Mouse (Mus musculus): ENCODE results near the gene Dpagt1. TPM values are rescaled to one million over a fixed set of nuclear protein-coding genes. Genes with fewer than 3 reads are reported as not detected.
"Not testable (repeated sequence)": the region's sequence is repeated elsewhere in the genome, so short reads cannot be mapped to it uniquely, and the experiment has no call there.

Dpagt1 gene
- 150 TPM in 1 of 2 replicates, not detected in the other for polyA plus RNA-seq (2012; ENCODE audit: insufficient read depth, insufficient read length, low replicate concordance, missing spikeins)

DNA sequence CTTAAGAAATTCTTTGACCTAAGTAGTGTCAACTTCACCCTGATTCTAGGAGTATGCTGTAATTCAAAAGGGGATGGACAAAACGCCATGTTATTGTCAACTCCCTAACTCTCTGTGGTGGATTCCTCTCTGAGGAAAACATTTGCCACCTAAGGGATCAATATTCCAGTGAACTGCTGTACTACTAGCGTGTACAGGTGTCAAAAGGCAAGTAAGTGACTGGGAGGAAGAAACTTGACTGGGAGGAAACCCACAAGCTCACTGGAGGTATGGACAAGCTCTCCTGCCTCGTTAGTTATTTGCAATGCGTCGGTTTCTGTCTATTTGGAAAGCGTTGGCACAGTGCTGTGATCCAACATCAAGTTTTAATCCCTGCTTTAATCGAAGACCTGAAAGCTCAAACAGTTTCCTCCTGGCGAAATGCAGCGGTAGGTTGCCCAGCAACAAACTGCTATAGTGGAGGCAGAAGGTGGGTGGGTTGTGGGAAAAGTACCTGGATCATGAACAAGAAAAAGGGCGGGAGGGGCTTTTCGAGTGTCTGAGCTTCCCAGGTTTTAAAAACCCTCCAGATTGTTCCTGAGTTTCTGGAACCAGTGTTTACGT lies at the start of gene Dpagt1:
TSS of gene Dpagt1 (plus strand) at position 252 of the 603 bp plus-strand sequence.
- Histone ChIP-seq H3K4me1 (ENCODE audit: control insufficient read depth, insufficient read depth, low read length) (peaks cover 8% of the 10 kb centered on the region), H3K27ac (ENCODE audit: insufficient read depth, low read depth, low read length) (peak within 1 kb of the TSS; percentile 84), H3K4me3 (ENCODE audit: insufficient read depth, low read depth, low read length) (peak within 1 kb of the TSS; percentile 78)
- 2% methylated on average over 12 of the region's 12 CpGs for WGBS
- TF ChIP-seq CTCF (IDR thresholded peaks at IDR 0.05; ENCODE audit: insufficient read depth, low read depth, low read length) (no peak), POLR2A (IDR thresholded peaks at IDR 0.05; ENCODE audit: insufficient read depth, low read depth, low read length) (no peak)

DNA sequence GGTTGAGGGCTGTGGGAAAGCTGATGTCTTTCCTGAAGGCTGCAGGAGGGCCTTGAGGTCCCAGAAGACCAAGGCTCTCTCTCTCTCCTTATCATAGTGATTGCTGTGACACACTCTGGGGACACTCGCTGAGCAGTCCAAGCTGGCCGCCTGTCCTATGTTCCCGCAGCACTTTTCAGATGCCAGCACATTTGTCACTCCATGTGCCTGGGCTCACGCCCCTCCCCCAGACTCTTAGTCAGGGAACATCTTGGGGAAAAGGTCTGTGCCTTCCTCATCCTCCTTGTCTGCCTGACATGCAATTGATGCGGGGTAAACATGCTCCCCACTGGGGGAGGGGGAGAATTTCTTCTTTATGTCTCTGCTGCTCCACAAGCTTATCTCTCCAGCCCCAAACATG lies 42.6 kb upstream of the Dpagt1 start:
- 75% methylated on average over 5 of the region's 5 CpGs for WGBS
- H3K4me3 ChIP-seq (ENCODE audit: insufficient read depth, low read depth, low read length) = no peak overlapping the region
- no peak overlapping the region for H3K27ac ChIP-seq (ENCODE audit: insufficient read depth, low read depth, low read length)
- TF ChIP-seq POLR2A (IDR thresholded peaks at IDR 0.05; ENCODE audit: insufficient read depth, low read depth, low read length) (no peak), CTCF (IDR thresholded peaks at IDR 0.05; ENCODE audit: insufficient read depth, low read depth, low read length) (no peak)
- H3K4me1 ChIP-seq (ENCODE audit: control insufficient read depth, insufficient read depth, low read length) = peaks cover 9% of the 10 kb centered on the region; the same call in 1 of the 2 replicates

DNA sequence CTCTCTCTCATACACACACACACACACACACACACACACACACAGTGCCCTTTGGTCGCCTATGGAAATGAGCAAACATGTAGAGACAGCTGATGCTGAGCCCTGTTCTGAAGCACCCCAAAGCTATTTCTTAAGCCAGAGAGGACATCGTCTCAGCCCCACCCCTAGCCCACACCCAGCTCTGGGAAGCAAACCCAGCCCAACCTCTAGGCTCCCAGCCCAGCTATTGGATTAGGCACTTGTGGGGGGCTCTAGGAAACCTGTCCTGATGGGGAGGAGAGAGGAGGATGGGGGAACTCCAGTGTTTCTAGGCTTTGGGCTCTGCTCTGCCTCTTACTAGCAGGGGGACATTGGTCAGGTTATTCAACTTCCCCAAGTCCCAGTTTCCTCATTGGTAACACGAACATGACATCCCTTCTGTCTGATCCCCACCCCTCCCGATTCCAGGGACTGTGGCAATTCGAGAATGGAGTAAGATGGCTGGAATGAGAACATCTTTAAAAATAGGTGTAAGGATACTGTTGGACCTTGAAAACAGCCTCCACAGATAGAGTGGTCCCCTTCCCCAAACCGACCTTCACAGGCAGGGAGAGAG lies 39.5 kb upstream of the Dpagt1 start:
- 15% methylated on average over 6 of the region's 6 CpGs for WGBS
- Histone ChIP-seq H3K27ac (ENCODE audit: insufficient read depth, low read depth, low read length) (no peak overlapping the region), H3K4me1 (ENCODE audit: control insufficient read depth, insufficient read depth, low read length) (peaks cover 14% of the 10 kb centered on the region), H3K4me3 (ENCODE audit: insufficient read depth, low read depth, low read length) (0 out of 2 replicates have a peak overlapping the region, but pooled peaks have one; percentile 10)
- TF ChIP-seq POLR2A (IDR thresholded peaks at IDR 0.05; ENCODE audit: insufficient read depth, low read depth, low read length) (no peak), CTCF (IDR thresholded peaks at IDR 0.05; ENCODE audit: insufficient read depth, low read depth, low read length) (no peak)

DNA sequence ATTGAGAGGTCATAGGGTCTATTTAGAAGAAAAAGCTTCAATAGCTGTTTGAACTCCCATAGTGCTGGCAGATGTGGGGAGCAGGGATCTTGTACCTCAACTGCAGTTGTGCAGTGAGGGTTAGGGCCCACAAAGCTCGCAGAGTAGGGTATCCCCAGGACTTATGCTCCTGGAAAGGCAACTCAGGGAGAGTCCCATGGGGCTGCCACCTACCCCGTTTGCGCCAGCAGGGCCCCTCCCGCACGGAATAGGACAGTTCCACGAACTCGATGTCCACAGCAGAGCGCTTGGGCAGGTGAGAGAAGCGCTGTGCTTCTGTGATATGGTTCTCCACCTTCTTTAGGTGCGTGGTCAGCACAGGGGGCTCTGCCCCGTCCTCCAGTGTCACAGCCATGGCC lies 38.8 kb upstream of the Dpagt1 start:
- 8% methylated on average over 11 of the region's 11 CpGs for WGBS
- TF ChIP-seq POLR2A (IDR thresholded peaks at IDR 0.05; ENCODE audit: insufficient read depth, low read depth, low read length) (no peak), CTCF (IDR thresholded peaks at IDR 0.05; ENCODE audit: insufficient read depth, low read depth, low read length) (no peak)
- Histone ChIP-seq H3K27ac (ENCODE audit: insufficient read depth, low read depth, low read length) (no peak overlapping the region), H3K4me1 (ENCODE audit: control insufficient read depth, insufficient read depth, low read length) (peaks cover 14% of the 10 kb centered on the region), H3K4me3 (ENCODE audit: insufficient read depth, low read depth, low read length) (peak overlapping the region; percentile 93)

DNA sequence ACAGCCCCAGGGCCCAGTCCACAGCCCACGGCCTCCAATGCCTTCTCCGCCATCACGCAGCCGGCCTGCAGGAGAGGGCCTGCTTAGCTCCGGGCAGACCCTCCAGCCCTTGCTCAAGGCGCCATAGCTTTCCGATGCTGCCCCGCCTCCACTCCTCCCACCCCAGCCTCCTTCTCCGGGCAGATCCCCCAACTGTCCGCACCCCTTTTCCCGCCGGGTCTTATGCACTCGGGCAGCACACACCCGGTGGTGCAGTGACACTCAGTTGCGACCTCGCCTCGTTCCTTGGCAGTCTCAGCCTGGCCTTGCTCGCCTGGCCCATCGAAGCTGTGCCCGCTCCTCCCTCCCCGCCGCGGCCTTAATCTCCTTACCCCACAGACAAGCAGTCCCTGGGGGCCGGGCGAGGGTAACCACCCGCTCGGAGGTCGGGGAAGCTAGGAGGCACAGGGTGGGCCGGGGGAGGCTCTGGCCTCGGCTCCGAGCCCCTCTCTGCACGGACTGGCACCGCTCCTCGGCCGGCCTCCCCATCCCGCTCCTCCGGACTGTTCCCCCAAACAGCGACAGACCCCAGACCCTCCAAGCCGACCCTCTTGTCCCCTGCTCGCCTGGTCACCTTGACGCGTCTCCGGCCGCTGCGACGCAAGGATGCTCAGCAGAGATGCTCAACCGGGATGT lies 38.3 kb upstream of the Dpagt1 start:
- no peak for TF ChIP-seq POLR2A (IDR thresholded peaks at IDR 0.05; ENCODE audit: insufficient read depth, low read depth, low read length)
- no peak for TF ChIP-seq CTCF (IDR thresholded peaks at IDR 0.05; ENCODE audit: insufficient read depth, low read depth, low read length)
- H3K27ac ChIP-seq (ENCODE audit: insufficient read depth, low read depth, low read length) = peak overlapping the region; percentile 57
- H3K4me3 ChIP-seq (ENCODE audit: insufficient read depth, low read depth, low read length) = peak overlapping the region; percentile 93
- WGBS = 1% methylated on average over 46 of the region's 47 CpGs
- peaks cover 14% of the 10 kb centered on the region for H3K4me1 ChIP-seq (ENCODE audit: control insufficient read depth, insufficient read depth, low read length)

DNA sequence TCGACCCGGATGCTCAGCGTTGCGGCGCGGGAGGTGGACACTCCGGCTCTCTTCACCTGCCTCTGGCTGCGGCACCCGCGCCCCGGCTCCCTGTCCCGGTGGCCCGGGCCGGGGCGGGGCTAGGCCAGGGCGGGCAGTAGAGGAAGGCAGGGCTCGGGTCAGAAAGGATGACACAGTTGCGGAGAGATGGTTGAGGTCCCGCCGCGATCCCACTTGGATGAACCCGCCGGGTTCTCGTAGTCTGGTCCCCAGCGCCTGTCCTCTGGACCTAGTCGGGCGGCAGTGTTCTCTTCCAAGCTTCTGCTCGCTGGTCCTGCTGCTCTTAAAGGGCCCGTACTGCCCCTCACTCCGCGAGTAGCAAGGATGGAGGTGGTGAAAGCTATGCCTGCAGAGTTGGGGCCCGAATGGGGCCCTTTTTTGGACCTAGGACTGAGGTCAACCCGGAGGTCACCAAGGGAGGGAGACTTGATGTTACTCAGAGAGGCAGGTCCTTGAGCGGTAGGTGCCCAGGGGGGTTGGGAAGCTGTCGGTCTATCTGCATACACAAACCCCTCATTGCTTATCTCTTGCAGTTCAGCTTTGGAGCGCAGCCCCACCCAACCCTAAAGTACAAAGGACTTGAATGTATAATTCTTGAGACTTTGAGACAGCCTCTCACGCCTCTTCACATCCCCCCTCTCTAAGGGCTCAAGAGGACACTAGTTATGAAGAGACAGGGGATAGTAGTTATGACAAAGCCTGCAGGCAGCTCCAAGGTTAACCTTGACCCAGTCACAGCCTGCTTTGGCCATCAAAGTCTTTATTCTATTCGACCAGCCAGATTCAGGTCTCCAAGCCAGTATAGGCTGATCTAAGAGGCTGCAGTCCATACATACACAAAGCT lies 37.5 kb upstream of the Dpagt1 start, which contains the start of gene Abcg4:
TSS of gene Abcg4 (minus strand) at position 540 of the 883 bp plus-strand sequence.
- under 1% methylated on average over 38 of the region's 38 CpGs for WGBS

DNA sequence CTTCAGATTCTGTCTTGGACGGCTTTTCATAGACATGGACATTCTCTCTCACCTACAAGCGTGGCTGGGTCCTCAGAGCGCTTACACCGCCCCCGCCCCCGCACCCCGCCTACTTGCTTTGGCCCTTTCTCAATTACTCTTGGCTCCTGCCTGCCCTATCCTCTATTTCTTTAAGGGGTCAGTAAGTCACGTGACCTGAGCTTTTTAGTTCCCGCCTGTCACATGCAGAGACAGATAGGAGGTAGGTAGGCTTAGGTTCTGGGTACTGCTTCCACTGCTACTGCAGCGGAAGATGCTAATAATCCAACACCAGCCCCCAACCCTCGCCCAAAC lies 36.9 kb upstream of the Dpagt1 start:
- Histone ChIP-seq H3K4me1 (ENCODE audit: control insufficient read depth, insufficient read depth, low read length) (peaks cover 14% of the 10 kb centered on the region), H3K27ac (ENCODE audit: insufficient read depth, low read depth, low read length) (0 out of 2 replicates have a peak overlapping the region, but pooled peaks have one; percentile 5), H3K4me3 (ENCODE audit: insufficient read depth, low read depth, low read length) (no peak overlapping the region)
- TF ChIP-seq POLR2A (IDR thresholded peaks at IDR 0.05; ENCODE audit: insufficient read depth, low read depth, low read length) (no peak), CTCF (IDR thresholded peaks at IDR 0.05; ENCODE audit: insufficient read depth, low read depth, low read length) (no peak)
- WGBS = 9% methylated on average over 11 of the region's 11 CpGs

More for the DNA sequence above, 37.5 kb upstream of the Dpagt1 start, which contains the start of gene Abcg4:
- Histone ChIP-seq H3K27ac (ENCODE audit: insufficient read depth, low read depth, low read length) (peak within 1 kb of the TSS; percentile 57), H3K4me3 (ENCODE audit: insufficient read depth, low read depth, low read length) (peak within 1 kb of the TSS; percentile 93), H3K4me1 (ENCODE audit: control insufficient read depth, insufficient read depth, low read length) (peaks cover 14% of the 10 kb centered on the region)
- TF ChIP-seq CTCF (IDR thresholded peaks at IDR 0.05; ENCODE audit: insufficient read depth, low read depth, low read length) (no peak), POLR2A (IDR thresholded peaks at IDR 0.05; ENCODE audit: insufficient read depth, low read depth, low read length) (no peak)

DNA sequence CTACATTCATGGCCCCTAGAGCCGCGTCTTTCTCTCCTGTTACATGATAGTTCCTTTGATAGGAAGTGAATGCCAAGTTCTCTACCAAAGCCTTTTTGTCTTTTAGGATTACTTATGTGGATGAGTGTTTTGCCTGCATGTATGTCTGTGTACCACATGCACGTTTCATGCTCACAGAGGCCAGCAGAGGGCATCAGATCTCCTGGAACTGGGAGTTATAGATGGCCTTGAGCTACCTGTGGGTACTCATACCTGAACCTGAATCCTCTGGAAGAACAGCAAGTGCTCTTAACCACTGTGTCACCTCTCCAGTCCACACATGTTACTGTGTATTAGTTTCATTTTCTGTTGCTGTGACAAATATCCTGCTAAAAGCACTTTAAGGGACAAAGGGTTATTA lies 33.3 kb upstream of the Dpagt1 start:
- Histone ChIP-seq H3K4me3 (ENCODE audit: insufficient read depth, low read depth, low read length) (no peak overlapping the region), H3K4me1 (ENCODE audit: control insufficient read depth, insufficient read depth, low read length) (peaks cover 5% of the 10 kb centered on the region), H3K27ac (ENCODE audit: insufficient read depth, low read depth, low read length) (no peak overlapping the region)
- WGBS = 65% methylated on average over 3 of the region's 3 CpGs
- no peak for TF ChIP-seq CTCF (IDR thresholded peaks at IDR 0.05; ENCODE audit: insufficient read depth, low read depth, low read length)
- no peak for TF ChIP-seq POLR2A (IDR thresholded peaks at IDR 0.05; ENCODE audit: insufficient read depth, low read depth, low read length)

DNA sequence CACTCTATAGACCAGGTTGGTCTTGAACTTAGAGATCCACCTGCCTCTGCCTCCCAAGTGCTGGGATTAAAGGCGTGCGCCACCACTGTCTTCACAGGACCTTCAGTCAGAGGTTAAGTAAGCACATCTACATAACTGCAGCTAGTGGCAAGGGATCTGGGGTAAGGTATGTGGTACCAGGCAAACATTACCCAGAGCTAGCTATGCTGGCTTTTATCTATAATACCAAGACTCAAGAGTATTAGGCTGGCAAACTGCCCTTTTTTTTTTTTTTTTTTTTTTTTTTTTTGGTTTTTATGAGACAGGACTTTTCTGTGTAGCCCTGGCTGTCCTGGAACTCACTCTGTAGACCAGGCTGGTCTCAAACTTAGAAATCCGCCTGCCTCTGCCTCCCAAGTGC lies 25.8 kb upstream of the Dpagt1 start:
- not testable (repeated sequence) for H3K4me3 ChIP-seq (ENCODE audit: insufficient read depth, low read depth, low read length); H3K27ac ChIP-seq (ENCODE audit: insufficient read depth, low read depth, low read length); H3K4me1 ChIP-seq (ENCODE audit: control insufficient read depth, insufficient read depth, low read length)
- 95% methylated on average over 3 of the region's 3 CpGs for WGBS
